Mouse (Mus musculus) forebrain, postnatal 0 days (tissue): ENCODE measurements around the gene Pparg. TPM values are rescaled to one million over a fixed set of nuclear protein-coding genes. Genes with fewer than 3 reads are reported as not detected.

ENCODE experiments used
- ATAC-seq: fragments of 200-750 bp; cut with Nextera tagmentation; 2 replicates; pipeline ENCODE4 v1.8.0; 2017; ENCODE audit warnings: mild to moderate bottlenecking, moderate library complexity
- DNase-seq: peaks from one replicate; pipeline ENCODE4 v3.0.0-alpha.2; 2015
- H3K27ac ChIP-seq: fragments of 300-500 bp; sonication (generic); 2 replicates; pipeline ENCODE4 v1.5.1; 2014; ENCODE audit warnings: low read depth, mild to moderate bottlenecking, antibody characterized with exemption, low read length, moderate library complexity, mixed read lengths
- H3K27me3 ChIP-seq: fragments of 300-500 bp; sonication (generic); 2 replicates; pipeline ENCODE4 v1.6.1; 2014; ENCODE audit warnings: mild to moderate bottlenecking, low read length, mixed read lengths; ENCODE audit not compliant: insufficient read depth
- H3K36me3 ChIP-seq: fragments of 300-500 bp; sonication (generic); 2 replicates; pipeline ENCODE4 v1.6.1; 2014; ENCODE audit warnings: mild to moderate bottlenecking, moderate library complexity; ENCODE audit not compliant: insufficient read depth
- H3K4me1 ChIP-seq: fragments of 300-500 bp; sonication (generic); 2 replicates; pipeline ENCODE4 v1.6.1; 2014; ENCODE audit warnings: antibody characterized with exemption; ENCODE audit not compliant: insufficient read depth
- H3K4me2 ChIP-seq: fragments of 300-500 bp; sonication (generic); 2 replicates; pipeline ENCODE4 v1.6.1; 2014; ENCODE audit warnings: low read depth, mild to moderate bottlenecking, moderate library complexity
- H3K4me3 ChIP-seq: fragments of 300-500 bp; sonication (generic); 2 replicates; pipeline ENCODE4 v1.5.1; 2014; ENCODE audit warnings: low read depth, low read length, mixed read lengths
- H3K9ac ChIP-seq: fragments of 300-500 bp; sonication (generic); 2 replicates; pipeline ENCODE4 v1.6.1; 2014; ENCODE audit warnings: mild to moderate bottlenecking
- H3K9me3 ChIP-seq: fragments of 300-500 bp; sonication (generic); 2 replicates; pipeline ENCODE4 v1.6.1; 2016; ENCODE audit warnings: low read length
- CTCF ChIP-seq: sonication (generic); IDR thresholded peaks from 2 replicates; pipeline ENCODE4 v1.5.1; 2016; ENCODE audit warnings: antibody characterized with exemption, control low read depth, low read depth
- WGBS: fragments of 180-500 bp; shearing (Covaris S2); extraction: QIAGEN DNeasy Blood & Tissue Kit; methylation state at CpG from one replicate; pipeline ENCODE4 v1.1.7; 2014; 5-methylcytosine and 5-hydroxymethylcytosine counted together
- polyA plus RNA-seq: library from polyadenylated mRNA; unstranded; fragments of >200 nt; fragmentation: Nextera tagmentation; extraction: Ambion mirVana; gene quantifications from 2 replicates; pipeline ENCODE4 v1.2.1, GENCODE M21; 2015
- total RNA-seq: library from RNA; depleted of rRNA; stranded (reverse); fragments of >200 nt; gene quantifications from 2 replicates; pipeline ENCODE4 v1.2.3, GENCODE M21; 2014

Gene Pparg
- total and polyA plus RNA-seq, 2 experiments from 2014 or later, result 0.13 to 0.52 TPM

- DNase-seq (no peak), ATAC-seq (no peak)
- Histone ChIP-seq H3K4me1 (no peaks in the 10 kb centered on the region), H3K9ac (no peak overlapping the region), H3K4me3 (no peak overlapping the region), H3K4me2 (no peak overlapping the region), H3K36me3 (no peaks in the 10 kb centered on the region), H3K27me3 (no peaks in the 10 kb centered on the region), H3K27ac (no peak overlapping the region), H3K9me3 (no peaks in the 10 kb centered on the region)
- WGBS, result 74% methylated on average over 3 of the region's 3 CpGs
- no peak for TF ChIP-seq CTCF
Observed at GRCm38 (mm10) chr6:115396911-115397310, 36.2 kb downstream of the Pparg start.

GRCm38 (mm10) chr6:115404354-115404753, 43.6 kb downstream of the Pparg start:
- no peak overlapping the region for H3K4me3 ChIP-seq
- H3K36me3 ChIP-seq, result no peaks in the 10 kb centered on the region
- TF ChIP-seq CTCF, result no peak
- H3K27ac ChIP-seq, result no peak overlapping the region
- no peaks in the 10 kb centered on the region for H3K4me1 ChIP-seq
- H3K9me3 ChIP-seq, result no peaks in the 10 kb centered on the region
- 44% methylated on average over 2 of the region's 2 CpGs for WGBS
- ATAC-seq (no peak), DNase-seq (no peak)
- H3K27me3 ChIP-seq, result no peaks in the 10 kb centered on the region
- H3K9ac ChIP-seq, result no peak overlapping the region
- no peak overlapping the region for H3K4me2 ChIP-seq

DNA sequence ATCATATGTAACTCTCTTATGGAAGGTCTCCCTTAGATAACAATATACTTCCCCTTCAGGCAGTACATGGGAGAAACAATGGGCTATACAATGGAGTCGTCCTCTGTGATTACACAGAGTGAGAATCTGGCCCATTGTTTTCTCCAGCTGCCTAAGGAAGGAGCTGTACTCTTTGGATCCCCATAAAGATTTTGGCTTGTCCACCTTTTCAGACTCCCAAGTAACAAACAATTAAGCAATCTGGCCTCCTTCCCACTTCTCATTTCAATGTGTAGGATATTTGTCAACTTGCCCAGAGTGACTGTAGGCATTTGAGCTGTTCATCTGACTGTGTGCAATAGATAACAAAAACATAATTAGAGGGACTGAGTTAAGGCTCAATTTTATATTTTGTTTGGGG, 50.7 kb downstream of the Pparg start:
- H3K4me2 ChIP-seq, result no peak overlapping the region
- no peak overlapping the region for H3K27ac ChIP-seq
- ATAC-seq, result no peak
- TF ChIP-seq CTCF, result no peak
- H3K9ac ChIP-seq, result no peak overlapping the region
- no peaks in the 10 kb centered on the region for H3K9me3 ChIP-seq
- H3K36me3 ChIP-seq, result no peaks in the 10 kb centered on the region
- no peaks in the 10 kb centered on the region for H3K27me3 ChIP-seq
- no peak overlapping the region for H3K4me3 ChIP-seq
- DNase-seq, result peak; percentile 7
- no peaks in the 10 kb centered on the region for H3K4me1 ChIP-seq
- 11% methylated on average over 1 of the region's 1 CpGs for WGBS

- DNase-seq (no peak), ATAC-seq (no peak)
- no peak for TF ChIP-seq CTCF
- Histone ChIP-seq H3K4me2 (no peak overlapping the region), H3K4me1 (no peaks in the 10 kb centered on the region), H3K9ac (no peak overlapping the region), H3K27me3 (no peaks in the 10 kb centered on the region), H3K27ac (no peak overlapping the region), H3K4me3 (no peak overlapping the region), H3K9me3 (no peaks in the 10 kb centered on the region), H3K36me3 (no peaks in the 10 kb centered on the region)
- WGBS, result 85% methylated on average over 3 of the region's 3 CpGs
Observed at GRCm38 (mm10) chr6:115418171-115418570, 57.4 kb downstream of the Pparg start.

DNA sequence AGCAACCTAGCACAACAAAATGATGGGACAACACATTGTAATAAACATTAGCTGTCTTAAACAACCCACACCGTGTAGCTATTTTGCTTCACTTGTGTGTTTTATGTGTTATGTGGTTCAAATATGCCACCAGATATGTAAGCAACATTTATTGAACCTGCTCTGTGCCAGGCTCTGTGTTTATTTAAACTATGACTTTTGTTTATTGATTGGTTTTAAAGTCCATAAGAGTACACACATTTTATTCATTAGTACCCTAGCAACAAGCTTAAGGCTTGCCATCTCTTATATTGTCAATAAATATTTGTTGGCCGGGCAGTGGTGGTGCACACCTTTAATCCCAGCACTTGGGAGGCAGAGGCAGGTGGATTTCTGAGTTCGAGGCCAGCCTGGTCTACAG, 58.2 kb downstream of the Pparg start:
- 86% methylated on average over 3 of the region's 3 CpGs for WGBS
- no peaks in the 10 kb centered on the region for H3K9me3 ChIP-seq
- no peak overlapping the region for H3K4me2 ChIP-seq
- no peak overlapping the region for H3K27ac ChIP-seq
- H3K4me3 ChIP-seq, result no peak overlapping the region
- H3K4me1 ChIP-seq, result no peaks in the 10 kb centered on the region
- ATAC-seq (no peak), DNase-seq (no peak)
- no peaks in the 10 kb centered on the region for H3K36me3 ChIP-seq
- TF ChIP-seq CTCF, result no peak
- no peaks in the 10 kb centered on the region for H3K27me3 ChIP-seq
- H3K9ac ChIP-seq, result no peak overlapping the region

DNA sequence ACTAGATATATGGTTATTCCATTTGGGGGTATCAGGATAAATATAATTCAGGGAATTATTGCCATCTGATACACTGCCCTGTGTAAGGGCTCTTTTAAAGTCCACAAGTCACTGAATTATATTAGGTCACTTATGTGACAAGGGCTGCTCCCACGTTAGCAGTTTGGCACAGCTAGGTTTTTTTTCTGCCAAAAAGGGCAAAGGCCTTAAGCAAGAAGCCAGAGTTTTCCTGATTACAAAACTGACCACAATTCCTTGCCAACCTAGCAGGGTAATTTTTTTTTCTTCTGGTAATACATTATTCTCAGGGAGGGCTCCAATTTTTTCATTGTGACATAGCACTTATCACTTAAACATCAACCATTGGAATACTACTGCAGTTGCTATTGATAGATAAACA, 60.2 kb downstream of the Pparg start:
- H3K9ac ChIP-seq, result no peak overlapping the region
- no peaks in the 10 kb centered on the region for H3K27me3 ChIP-seq
- no peak for ATAC-seq
- TF ChIP-seq CTCF, result no peak
- DNase-seq, result no peak
- H3K36me3 ChIP-seq, result no peaks in the 10 kb centered on the region
- no peak overlapping the region for H3K4me3 ChIP-seq
- WGBS, result 37% methylated on average over 1 of the region's 1 CpGs
- H3K9me3 ChIP-seq, result no peaks in the 10 kb centered on the region
- no peak overlapping the region for H3K27ac ChIP-seq
- H3K4me1 ChIP-seq, result no peaks in the 10 kb centered on the region
- H3K4me2 ChIP-seq, result no peak overlapping the region

DNA sequence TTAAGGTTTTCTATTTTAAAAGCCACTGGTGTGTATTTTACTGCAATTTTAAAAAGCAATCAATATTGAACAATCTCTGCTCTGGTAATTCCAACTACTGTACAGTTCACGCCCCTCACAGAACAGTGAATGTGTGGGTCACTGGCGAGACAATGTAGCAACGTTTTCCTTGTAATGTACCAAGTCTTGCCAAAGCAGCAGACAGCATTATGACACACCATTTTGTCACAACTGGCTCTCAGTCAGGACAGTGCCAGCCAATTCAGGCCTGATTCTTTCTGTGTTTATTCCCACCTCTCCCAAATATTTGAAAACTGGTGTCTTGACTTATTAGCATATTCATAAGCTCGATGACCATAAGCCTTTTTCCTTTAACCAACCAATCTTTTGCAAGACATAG, 60.9 kb downstream of the Pparg start:
- WGBS, result 68% methylated on average over 4 of the region's 4 CpGs
- no peaks in the 10 kb centered on the region for H3K9me3 ChIP-seq
- H3K27ac ChIP-seq, result no peak overlapping the region
- no peak overlapping the region for H3K4me3 ChIP-seq
- TF ChIP-seq CTCF, result no peak
- H3K27me3 ChIP-seq, result no peaks in the 10 kb centered on the region
- no peak for DNase-seq
- H3K4me2 ChIP-seq, result no peak overlapping the region
- no peak overlapping the region for H3K9ac ChIP-seq
- ATAC-seq, result no peak
- no peaks in the 10 kb centered on the region for H3K4me1 ChIP-seq
- H3K36me3 ChIP-seq, result no peaks in the 10 kb centered on the region

DNA sequence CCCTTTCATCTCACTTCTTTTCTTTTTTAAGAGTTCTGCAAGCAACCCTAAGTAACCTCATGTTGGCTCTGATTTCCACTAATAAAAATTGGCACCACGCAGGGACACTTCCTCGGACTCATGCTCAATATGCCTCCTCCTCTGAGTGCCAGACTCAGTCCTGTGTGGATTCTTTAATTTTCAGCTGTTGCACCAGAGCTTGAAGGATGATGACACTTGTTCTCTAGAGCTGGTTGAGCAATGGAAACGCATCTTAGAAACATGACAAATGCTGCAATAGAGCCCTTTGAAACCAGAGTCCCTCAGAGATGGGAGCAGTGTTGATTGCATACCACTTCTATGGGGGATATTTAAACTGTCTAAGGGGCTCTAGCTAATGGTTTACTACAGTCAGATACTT, 63.7 kb downstream of the Pparg start:
- DNase-seq (no peak), ATAC-seq (no peak)
- Histone ChIP-seq H3K4me1 (no peaks in the 10 kb centered on the region), H3K9ac (no peak overlapping the region), H3K36me3 (no peaks in the 10 kb centered on the region), H3K27me3 (no peaks in the 10 kb centered on the region), H3K9me3 (no peaks in the 10 kb centered on the region), H3K4me3 (no peak overlapping the region), H3K27ac (no peak overlapping the region), H3K4me2 (no peak overlapping the region)
- no peak for TF ChIP-seq CTCF
- 79% methylated on average over 3 of the region's 3 CpGs for WGBS
